Mouse (Mus musculus): Measurements from ENCODE around the gene Arl6.
A peak's percentile ranks its signal among the peaks of the same experiment; 100 is the strongest.

DNA sequence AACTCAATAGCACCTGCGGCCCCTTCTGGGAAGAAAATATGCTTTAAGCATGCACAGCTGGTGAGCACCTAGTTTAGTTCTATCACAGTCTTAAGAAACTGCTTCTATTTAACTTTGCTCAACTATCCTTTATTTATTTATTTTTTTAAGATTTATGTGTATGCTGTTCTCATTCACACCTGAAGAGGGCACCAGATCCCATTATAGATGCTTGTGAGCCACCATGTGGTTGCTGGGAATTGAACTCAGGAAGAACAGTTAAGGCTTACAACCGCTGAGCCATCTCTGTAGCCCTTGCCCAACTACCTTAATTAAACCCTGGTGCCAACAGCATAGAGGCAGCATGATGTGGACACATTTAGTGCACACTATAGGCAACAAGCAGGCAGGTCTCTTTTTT, 27.7 kb upstream of the Arl6 start:
- TF ChIP-seq CHD2 (IDR thresholded peaks at IDR 0.05; ENCODE audit: low read depth, low read length) (no peak), ZC3H11A (IDR thresholded peaks at IDR 0.05; ENCODE audit: borderline replicate concordance, low read depth, low read length) (no peak), HCFC1 (IDR thresholded peaks at IDR 0.05; ENCODE audit: borderline replicate concordance, insufficient read depth, low read length) (no peak), MAFK (IDR thresholded peaks at IDR 0.05; ENCODE audit: insufficient read depth, low read depth, low read length) (no peak), ZNF384 (IDR thresholded peaks at IDR 0.05; ENCODE audit: low read depth, low read length) (peak; percentile 77; the same call in 1 of the 2 replicates)

Measured in ES-E14 (cell line).